ENCODE assay signal across 11 mouse cellular contexts in genomic region chr15:78779253-78779652, GRCm38 (mm10). TPM values are rescaled to one million over a fixed set of nuclear protein-coding genes. Genes with fewer than 3 reads are reported as not detected.
DNase-seq lines count a peak whose midpoint lies in the region; ATAC-seq and TF ChIP-seq lines count a peak whose summit lies in the region.
"Had no signal": no experiment of that assay in that cellular context is flagged by ENCODE, and none has a peak within 500 bp of the region (broad histone marks: within the 10 kb centered on the region; RNA-seq: fewer than 3 reads in every experiment).

No protein-coding gene starts in this region.

- no peak overlapping the region for H3K9ac ChIP-seq in forebrain, postnatal 0 days
- no peak overlapping the region for H3K9ac ChIP-seq in forebrain, embryonic 12.5 days
- H3K9ac ChIP-seq in liver, embryonic 12.5 days, result no peak overlapping the region
- no peak overlapping the region for H3K9ac ChIP-seq in liver, embryonic 11.5 days (ENCODE audit: low read depth, low read length)
- H3K9ac ChIP-seq in MEL (ENCODE audit: control insufficient read depth, low read depth, low read length, poor library complexity, severe bottlenecking), result no peak overlapping the region
- H3K9ac ChIP-seq in liver, postnatal 0 days (replicated peaks), result no peak overlapping the region

- H3K9me3 ChIP-seq in forebrain, postnatal 0 days (ENCODE audit: low read length), result no peaks in the 10 kb centered on the region
- H3K9me3 ChIP-seq in forebrain, embryonic 12.5 days, result no peaks in the 10 kb centered on the region
- no peaks in the 10 kb centered on the region for H3K9me3 ChIP-seq in liver, embryonic 12.5 days (replicated peaks)
- no peaks in the 10 kb centered on the region for H3K9me3 ChIP-seq in liver, embryonic 11.5 days (ENCODE audit: control insufficient read depth, low read length)
- H3K9me3 ChIP-seq in MEL (replicated peaks; ENCODE audit: insufficient read depth, low read length), result no peaks in the 10 kb centered on the region
- no peaks in the 10 kb centered on the region for H3K9me3 ChIP-seq in liver, postnatal 0 days (ENCODE audit: low read length)
- H3K9me3 ChIP-seq: heart, embryonic 10.5 days had no signal

- H3K79me2 ChIP-seq in MEL (ENCODE audit: control insufficient read depth, insufficient read depth, low read length, poor library complexity), result no peaks in the 10 kb centered on the region

- 74% methylated on average over 8 of the region's 8 CpGs for WGBS in forebrain, postnatal 0 days
- 80% methylated on average over 8 of the region's 8 CpGs for WGBS in forebrain, embryonic 12.5 days
- WGBS in liver, embryonic 12.5 days (ENCODE audit: insufficient replicate concordance), result 56% methylated on average over 8 of the region's 8 CpGs
- 76% methylated on average over 8 of the region's 8 CpGs for WGBS in liver, embryonic 11.5 days
- WGBS in liver, postnatal 0 days (ENCODE audit: insufficient replicate concordance), result 75% methylated on average over 8 of the region's 8 CpGs

- no peaks in the 10 kb centered on the region for H3K36me3 ChIP-seq in forebrain, postnatal 0 days (ENCODE audit: insufficient read depth)
- H3K36me3 ChIP-seq in forebrain, embryonic 12.5 days (replicated peaks), result no peaks in the 10 kb centered on the region
- peaks cover 11% of the 10 kb centered on the region for H3K36me3 ChIP-seq in liver, embryonic 12.5 days
- peaks cover 2% of the 10 kb centered on the region; the same call in 1 of the 2 replicates for H3K36me3 ChIP-seq in liver, embryonic 11.5 days (ENCODE audit: control insufficient read depth, insufficient read depth, low read length)
- no peaks in the 10 kb centered on the region for H3K36me3 ChIP-seq in MEL (ENCODE audit: control insufficient read depth in 1 of 2, insufficient read depth in 2 of 2, low read length in 2 of 2)
- peaks cover 25% of the 10 kb centered on the region for H3K36me3 ChIP-seq in liver, postnatal 0 days (replicated peaks; ENCODE audit: insufficient read depth, low read length)

- no peaks in the 10 kb centered on the region for H3K27me3 ChIP-seq in forebrain, postnatal 0 days (ENCODE audit: insufficient read depth, low read length)
- H3K27me3 ChIP-seq in forebrain, embryonic 12.5 days, result peaks cover 5% of the 10 kb centered on the region; the same call in 1 of the 2 replicates
- H3K27me3 ChIP-seq in liver, embryonic 12.5 days (replicated peaks), result no peaks in the 10 kb centered on the region
- H3K27me3 ChIP-seq in liver, embryonic 11.5 days (replicated peaks; ENCODE audit: control insufficient read depth, insufficient read depth, low read length), result no peaks in the 10 kb centered on the region
- no peaks in the 10 kb centered on the region for H3K27me3 ChIP-seq in MEL (ENCODE audit: control insufficient read depth in 1 of 2, insufficient read depth in 2 of 2, low read length in 2 of 2)
- H3K27me3 ChIP-seq in liver, postnatal 0 days (ENCODE audit: insufficient read depth, low read length), result no peaks in the 10 kb centered on the region

- TF ChIP-seq CTCF in forebrain, postnatal 0 days (IDR thresholded peaks at IDR 0.05; ENCODE audit: low read depth), result peak; percentile 41
- peak in 2 of 3 experiments; percentile 37 to 42; a peak in 5 of 6 replicates for TF ChIP-seq CTCF in MEL (IDR thresholded peaks at IDR 0.05 in 2 of 3, conservative IDR thresholded peaks at IDR 0.05 in 1 of 3; ENCODE audit: control insufficient read depth in 1 of 3, insufficient read depth in 1 of 3, low read depth in 2 of 3, low read length in 3 of 3, poor library complexity in 1 of 3, severe bottlenecking in 1 of 3)
- TF ChIP-seq CTCF in liver, postnatal 0 days (IDR thresholded peaks at IDR 0.05; ENCODE audit: low read depth), result peak; percentile 45

- H3K4me1 ChIP-seq in forebrain, postnatal 0 days (ENCODE audit: insufficient read depth), result no peaks in the 10 kb centered on the region
- H3K4me1 ChIP-seq in forebrain, embryonic 12.5 days, result peaks cover 17% of the 10 kb centered on the region
- H3K4me1 ChIP-seq in liver, embryonic 12.5 days, result peaks cover 9% of the 10 kb centered on the region
- H3K4me1 ChIP-seq in liver, embryonic 11.5 days (replicated peaks; ENCODE audit: control insufficient read depth, insufficient read depth, low read length), result 0 out of 2 replicates have a peak, but pooled peaks cover 5% of the 10 kb centered on the region
- H3K4me1 ChIP-seq in MEL (ENCODE audit: control insufficient read depth in 1 of 2, insufficient read depth in 2 of 2, low read length in 2 of 2), result no peaks in the 10 kb centered on the region
- H3K4me1 ChIP-seq in liver, postnatal 0 days (ENCODE audit: insufficient read depth), result peaks cover 7% of the 10 kb centered on the region

- no peak for TF ChIP-seq RAD21 in MEL (IDR thresholded peaks at IDR 0.05; ENCODE audit: low read depth, low read length)

- H3K4me2 ChIP-seq in forebrain, postnatal 0 days (ENCODE audit: low read depth), result no peak overlapping the region
- H3K4me2 ChIP-seq in forebrain, embryonic 12.5 days, result no peak overlapping the region
- H3K4me2 ChIP-seq in liver, embryonic 12.5 days, result no peak overlapping the region
- H3K4me2 ChIP-seq in liver, embryonic 11.5 days, result no peak overlapping the region
- no peak overlapping the region for H3K4me2 ChIP-seq in liver, postnatal 0 days (ENCODE audit: low read depth, low read length)

- no peak for ATAC-seq in forebrain, postnatal 0 days
- no peak for ATAC-seq in forebrain, embryonic 12.5 days (ENCODE audit: low FRiP score)
- peak; percentile 22; the same call in 1 of the 2 replicates for ATAC-seq in liver, embryonic 12.5 days
- no peak for ATAC-seq in liver, embryonic 11.5 days (replicated peaks; ENCODE audit: low FRiP score)
- no peak for ATAC-seq in liver, postnatal 0 days

- DNase-seq in forebrain, postnatal 0 days, result no peak
- no peak for DNase-seq in liver, embryonic 11.5 days (ENCODE audit: low spot score)
- DNase-seq in MEL (ENCODE audit: low read depth, low spot score), result peak; percentile 16
- DNase-seq in liver, postnatal 0 days, result no peak
- DNase-seq in right cerebral cortex, postnatal 25 days, result no peak
- DNase-seq in cerebellum, postnatal 4 days (ENCODE audit: low spot score in 2 of 2), result no peak
- DNase-seq: cerebellum, adult 8-10 months; lung, postnatal 36 days had no signal

- no peak overlapping the region for H3K4me3 ChIP-seq in forebrain, postnatal 0 days (ENCODE audit: low read depth, low read length)
- no peak overlapping the region for H3K4me3 ChIP-seq in forebrain, embryonic 12.5 days (replicated peaks)
- no peak overlapping the region for H3K4me3 ChIP-seq in liver, embryonic 12.5 days
- H3K4me3 ChIP-seq in liver, embryonic 11.5 days (ENCODE audit: low read depth, low read length), result no peak overlapping the region
- no peak overlapping the region for H3K4me3 ChIP-seq in MEL (ENCODE audit: control insufficient read depth in 1 of 2, insufficient read depth in 1 of 2, low read depth in 2 of 2, low read length in 2 of 2)
- no peak overlapping the region for H3K4me3 ChIP-seq in liver, postnatal 0 days (ENCODE audit: low read depth, low read length)
- H3K4me3 ChIP-seq: heart, embryonic 10.5 days had no signal

- H3K27ac ChIP-seq in forebrain, postnatal 0 days (ENCODE audit: low read depth, low read length), result no peak overlapping the region
- no peak overlapping the region for H3K27ac ChIP-seq in forebrain, embryonic 12.5 days
- H3K27ac ChIP-seq in liver, embryonic 12.5 days, result peak overlapping the region; percentile 36; the same call in 1 of the 2 replicates
- no peak overlapping the region for H3K27ac ChIP-seq in liver, embryonic 11.5 days (ENCODE audit: low read depth, low read length)
- no peak overlapping the region for H3K27ac ChIP-seq in MEL (ENCODE audit: control insufficient read depth, low read depth, low read length)
- H3K27ac ChIP-seq in liver, postnatal 0 days (ENCODE audit: low read depth), result no peak overlapping the region

- no peak for TF ChIP-seq EP300 in MEL (IDR thresholded peaks at IDR 0.05; ENCODE audit: low read depth in 1 of 2, low read length in 2 of 2)
- TF ChIP-seq EP300 in liver, postnatal 0 days (IDR thresholded peaks at IDR 0.05; ENCODE audit: low read depth), result no peak

- TF ChIP-seq POLR2A in MEL (IDR thresholded peaks at IDR 0.05; ENCODE audit: control insufficient read depth in 1 of 2, insufficient read depth in 1 of 2, low read depth in 1 of 2, low read length in 2 of 2, poor library complexity in 1 of 2), result no peak

TF ChIP-seq in MEL, 35 proteins besides CTCF, POLR2A, EP300 and RAD21 (continues in another document):
- no peak for TF ChIP-seq ETS1 (IDR thresholded peaks at IDR 0.05; ENCODE audit: low read depth, low read length)
- TF ChIP-seq TCF12 (IDR thresholded peaks at IDR 0.05; ENCODE audit: low read depth, low read length), result no peak
- no peak for TF ChIP-seq HCFC1 (IDR thresholded peaks at IDR 0.05; ENCODE audit: low read depth, low read length)
- no peak for TF ChIP-seq CHD1 (IDR thresholded peaks at IDR 0.05; ENCODE audit: low read depth, low read length)
- no peak for TF ChIP-seq KAT2A (conservative IDR thresholded peaks at IDR 0.05; ENCODE audit: low read depth, low read length)
- TF ChIP-seq MAZ (IDR thresholded peaks at IDR 0.05; ENCODE audit: low read depth, low read length), result no peak
- TF ChIP-seq MYC (IDR thresholded peaks at IDR 0.05; ENCODE audit: low read depth, low read length), result no peak

RNA-seq across cellular contexts. Expression of gene Mfng, which starts 6.0 kb away (rescaled TPM):
- 6.4 and 11.4 TPM in 2 replicates for total RNA-seq in forebrain, postnatal 0 days (2014; rRNA removed)
- 16.0 and 16.8 TPM in 2 replicates for polyA plus RNA-seq in forebrain, postnatal 0 days (2015; fragmentation: Nextera tagmentation; extraction: Ambion mirVana)
- polyA plus RNA-seq in forebrain, embryonic 12.5 days (2016; fragmentation: Nextera tagmentation; extraction: Ambion mirVana), result 137 and 147 TPM in 2 replicates
- 11.0 and 11.7 TPM in 2 replicates for polyA plus RNA-seq in liver, embryonic 12.5 days (2016; fragmentation: Nextera tagmentation; extraction: Ambion mirVana)
- polyA plus RNA-seq in liver, embryonic 11.5 days (2014; fragmentation: Nextera tagmentation; extraction: Ambion mirVana), result 12.4 and 19.2 TPM in 2 replicates
- 11.5 and 17.8 TPM in 2 replicates for total RNA-seq in MEL (2012; rRNA removed)
- polyA plus RNA-seq in MEL (2012; ENCODE audit: insufficient read depth in 1 of 2, insufficient read length in 2 of 2, low read depth in 1 of 2, low replicate concordance in 2 of 2, missing spikeins in 1 of 2), result 10 to 100 TPM in 1 of 2 experiments, not detected in 1; 27.1 TPM
- polyA plus RNA-seq in liver, postnatal 0 days (2015; fragmentation: Nextera tagmentation; extraction: Ambion mirVana), result 4.7 and 4.8 TPM in 2 replicates

RNA-seq across cellular contexts. Expression of gene Card10, which starts 23.6 kb away (rescaled TPM):
- 0.57 and 0.77 TPM in 2 replicates for total RNA-seq in forebrain, postnatal 0 days (2014; rRNA removed)
- 1.2 and 1.7 TPM in 2 replicates for polyA plus RNA-seq in forebrain, postnatal 0 days (2015; fragmentation: Nextera tagmentation; extraction: Ambion mirVana)
- polyA plus RNA-seq in forebrain, embryonic 12.5 days (2016; fragmentation: Nextera tagmentation; extraction: Ambion mirVana), result 2.0 and 2.1 TPM in 2 replicates
- 2.3 and 2.5 TPM in 2 replicates for polyA plus RNA-seq in liver, embryonic 12.5 days (2016; fragmentation: Nextera tagmentation; extraction: Ambion mirVana)
- 2.3 and 2.7 TPM in 2 replicates for polyA plus RNA-seq in liver, embryonic 11.5 days (2014; fragmentation: Nextera tagmentation; extraction: Ambion mirVana)
- total RNA-seq in MEL (2012; rRNA removed), result not detected in 2 replicates
- not detected for polyA plus RNA-seq in MEL (2012; ENCODE audit: insufficient read depth in 1 of 2, insufficient read length in 2 of 2, low read depth in 1 of 2, low replicate concordance in 2 of 2, missing spikeins in 1 of 2)
- polyA plus RNA-seq in liver, postnatal 0 days (2015; fragmentation: Nextera tagmentation; extraction: Ambion mirVana), result 1.5 and 1.8 TPM in 2 replicates
